Comparison of ENCODE assay signal across 8 mouse cellular contexts in the genomic region with DNA sequence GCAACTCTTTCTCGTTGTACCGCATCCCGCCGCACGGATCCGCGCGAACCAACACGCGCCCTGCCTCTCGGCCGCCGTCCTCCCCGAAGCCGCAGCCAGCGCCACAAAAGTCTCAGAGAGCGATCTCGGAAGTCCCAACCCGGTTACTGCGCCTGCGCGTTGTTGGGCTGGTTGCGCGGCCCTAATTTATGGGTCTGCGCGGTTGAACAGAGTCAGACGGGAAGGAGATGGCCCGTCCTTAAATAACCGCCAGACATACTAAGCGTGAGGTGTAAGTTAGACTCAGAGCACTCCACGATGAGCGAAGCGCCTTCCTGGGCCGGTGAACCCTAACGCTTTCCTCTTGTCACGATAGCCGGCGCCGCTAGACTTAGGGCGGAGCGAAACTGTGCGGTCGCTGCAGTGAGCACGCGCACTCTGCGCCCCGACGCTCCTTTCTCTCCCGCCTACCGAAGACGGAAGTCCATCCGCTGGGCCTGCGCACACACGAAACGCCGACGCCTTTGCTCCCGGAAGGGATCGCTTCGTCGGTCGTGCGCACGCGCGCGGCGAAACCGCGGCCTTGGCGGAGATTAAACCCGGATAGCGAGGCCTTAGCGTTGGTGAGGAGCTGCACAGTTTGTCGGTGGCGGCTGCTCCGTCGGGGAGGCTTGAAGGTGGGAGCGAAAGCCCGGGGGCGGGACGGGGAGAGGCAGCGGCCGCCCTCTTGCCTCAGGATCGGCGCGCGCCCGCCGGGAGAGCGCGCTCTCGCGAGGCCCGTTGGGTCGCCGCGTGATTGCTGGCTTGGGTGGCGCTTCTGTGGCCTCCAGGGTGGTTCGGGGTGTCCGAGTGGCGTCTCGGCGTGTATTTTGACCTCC. TPM values are rescaled to one million over a fixed set of nuclear protein-coding genes. Genes with fewer than 3 reads are reported as not detected.
DNase-seq lines count a peak whose midpoint lies in the region; ATAC-seq and TF ChIP-seq lines count a peak whose summit lies in the region.

A gene (plus strand): TSS at position 49 of the 857 bp plus-strand sequence.
A gene (minus strand): TSS at position 477 of the 857 bp plus-strand sequence.

- TF ChIP-seq POLR2A in testis, adult 2 months (IDR thresholded peaks at IDR 0.05; ENCODE audit: control insufficient read depth, low read depth, low read length), result peak; percentile 89

- H3K27ac ChIP-seq in forebrain, embryonic 12.5 days, result peak within 1 kb of the TSS; percentile 97
- H3K27ac ChIP-seq in heart, postnatal 0 days (ENCODE audit: low read depth), result peak within 1 kb of the TSS; percentile 98
- H3K27ac ChIP-seq in liver, embryonic 16.5 days (ENCODE audit: low read length), result peak within 1 kb of the TSS; percentile 97
- H3K27ac ChIP-seq in neural tube, embryonic 13.5 days (replicated peaks), result peak within 1 kb of the TSS; percentile 93
- H3K27ac ChIP-seq in testis, adult 2 months (ENCODE audit: control insufficient read depth, insufficient read depth, low read depth, low read length), result peak within 1 kb of the TSS; percentile 98

- DNase-seq in c-Kit-positive CD71-positive TER-119-positive erythroid progenitor cells, embryonic 14.5 days (ENCODE audit: low spot score), result peak; percentile 94
- peak; percentile 98 for DNase-seq in heart, postnatal 0 days (ENCODE audit: low spot score)
- peak; percentile 96 to 97 for DNase-seq in kidney, postnatal 4 days

- TF ChIP-seq CTCF in E14TG2a.4 (conservative IDR thresholded peaks at IDR 0.05; ENCODE audit: low read length), result no peak
- no peak for TF ChIP-seq CTCF in heart, postnatal 0 days (IDR thresholded peaks at IDR 0.05; ENCODE audit: low read depth)
- no peak for TF ChIP-seq CTCF in testis, adult 2 months (IDR thresholded peaks at IDR 0.05; ENCODE audit: control insufficient read depth, insufficient read depth, insufficient replicate concordance, low read depth, low read length)

- no peak; the same call in 1 of the 2 replicates for TF ChIP-seq EP300 in heart, postnatal 0 days (IDR thresholded peaks at IDR 0.05; ENCODE audit: low read depth)

- H3K4me1 ChIP-seq in E14TG2a.4 (replicated peaks; ENCODE audit: low read depth, low read length), result peaks cover 83% of the 10 kb centered on the region
- H3K4me1 ChIP-seq in forebrain, embryonic 12.5 days, result peaks cover 33% of the 10 kb centered on the region
- peaks cover 22% of the 10 kb centered on the region for H3K4me1 ChIP-seq in heart, postnatal 0 days (ENCODE audit: control insufficient read depth, insufficient read depth)
- peaks cover 25% of the 10 kb centered on the region for H3K4me1 ChIP-seq in liver, embryonic 16.5 days (ENCODE audit: control insufficient read depth, low read depth, low read length)
- H3K4me1 ChIP-seq in neural tube, embryonic 13.5 days (replicated peaks), result peaks cover 43% of the 10 kb centered on the region
- H3K4me1 ChIP-seq in testis, adult 2 months (ENCODE audit: control insufficient read depth, insufficient read depth, low read length), result peaks cover 11% of the 10 kb centered on the region

- H3K4me2 ChIP-seq in forebrain, embryonic 12.5 days, result peak within 1 kb of the TSS; percentile 89
- peak within 1 kb of the TSS; percentile 96 for H3K4me2 ChIP-seq in heart, postnatal 0 days (ENCODE audit: low read depth, low read length)
- H3K4me2 ChIP-seq in liver, embryonic 16.5 days (ENCODE audit: low read depth, low read length), result peak within 1 kb of the TSS; percentile 93
- H3K4me2 ChIP-seq in neural tube, embryonic 13.5 days, result peak within 1 kb of the TSS; percentile 97

- under 1% methylated on average over 104 of the region's 104 CpGs for WGBS in forebrain, embryonic 12.5 days
- under 1% methylated on average over 103 of the region's 104 CpGs for WGBS in heart, postnatal 0 days
- WGBS in liver, embryonic 16.5 days (ENCODE audit: insufficient replicate concordance), result under 1% methylated on average over 101 of the region's 104 CpGs
- under 1% methylated on average over 104 of the region's 104 CpGs for WGBS in neural tube, embryonic 13.5 days

- peak within 1 kb of the TSS; percentile 98 for H3K9ac ChIP-seq in forebrain, embryonic 12.5 days
- H3K9ac ChIP-seq in heart, postnatal 0 days (replicated peaks; ENCODE audit: low read depth, low read length), result peak within 1 kb of the TSS; percentile 96
- peak within 1 kb of the TSS; percentile 94 for H3K9ac ChIP-seq in liver, embryonic 16.5 days (ENCODE audit: low read depth, low read length)
- peak within 1 kb of the TSS; percentile 89 for H3K9ac ChIP-seq in neural tube, embryonic 13.5 days

- no peaks in the 10 kb centered on the region for H3K9me3 ChIP-seq in E14TG2a.4 (ENCODE audit: low read length)
- H3K9me3 ChIP-seq in forebrain, embryonic 12.5 days, result no peaks in the 10 kb centered on the region
- no peaks in the 10 kb centered on the region for H3K9me3 ChIP-seq in heart, postnatal 0 days (replicated peaks; ENCODE audit: control insufficient read depth, low read length)
- H3K9me3 ChIP-seq in liver, embryonic 16.5 days (replicated peaks; ENCODE audit: control insufficient read depth, low read length), result no peaks in the 10 kb centered on the region
- H3K9me3 ChIP-seq in neural tube, embryonic 13.5 days, result no peaks in the 10 kb centered on the region

- no peaks in the 10 kb centered on the region for H3K27me3 ChIP-seq in E14TG2a.4 (ENCODE audit: insufficient read depth, low read length)
- no peaks in the 10 kb centered on the region for H3K27me3 ChIP-seq in forebrain, embryonic 12.5 days
- H3K27me3 ChIP-seq in heart, postnatal 0 days (ENCODE audit: control insufficient read depth, insufficient read depth, low read length), result no peaks in the 10 kb centered on the region
- H3K27me3 ChIP-seq in liver, embryonic 16.5 days (ENCODE audit: control insufficient read depth, insufficient read depth, low read depth, low read length), result no peaks in the 10 kb centered on the region
- no peaks in the 10 kb centered on the region for H3K27me3 ChIP-seq in neural tube, embryonic 13.5 days
- H3K27me3 ChIP-seq in testis, adult 2 months (ENCODE audit: control insufficient read depth, insufficient read depth, low read length), result no peaks in the 10 kb centered on the region

- peak within 1 kb of the TSS; percentile 90 for H3K4me3 ChIP-seq in E14TG2a.4 (replicated peaks; ENCODE audit: low read length)
- H3K4me3 ChIP-seq in forebrain, embryonic 12.5 days (replicated peaks), result peak within 1 kb of the TSS; percentile 96
- H3K4me3 ChIP-seq in heart, postnatal 0 days (ENCODE audit: low read depth, low read length), result peak within 1 kb of the TSS; percentile 90
- peak within 1 kb of the TSS; percentile 93 for H3K4me3 ChIP-seq in liver, embryonic 16.5 days (ENCODE audit: low read depth, low read length)
- peak within 1 kb of the TSS; percentile 79 for H3K4me3 ChIP-seq in neural tube, embryonic 13.5 days
- peak within 1 kb of the TSS; percentile 95 for H3K4me3 ChIP-seq in testis, adult 2 months (ENCODE audit: control insufficient read depth, low read depth, low read length)

- ATAC-seq in forebrain, embryonic 12.5 days (ENCODE audit: low FRiP score), result peak; percentile 93
- peak; percentile 93 for ATAC-seq in heart, postnatal 0 days (ENCODE audit: insufficient read depth, low read depth)
- peak; percentile 94 for ATAC-seq in liver, embryonic 16.5 days (ENCODE audit: low read depth)
- ATAC-seq in neural tube, embryonic 13.5 days (ENCODE audit: low read depth), result peak; percentile 94

- peaks cover 79% of the 10 kb centered on the region for H3K36me3 ChIP-seq in E14TG2a.4 (ENCODE audit: insufficient read depth, low read length)
- H3K36me3 ChIP-seq in forebrain, embryonic 12.5 days (replicated peaks), result peaks cover 66% of the 10 kb centered on the region
- peaks cover 54% of the 10 kb centered on the region for H3K36me3 ChIP-seq in heart, postnatal 0 days (replicated peaks; ENCODE audit: control insufficient read depth, insufficient read depth, low read length)
- H3K36me3 ChIP-seq in liver, embryonic 16.5 days (ENCODE audit: control insufficient read depth, insufficient read depth), result peaks cover 53% of the 10 kb centered on the region
- peaks cover 64% of the 10 kb centered on the region for H3K36me3 ChIP-seq in neural tube, embryonic 13.5 days
- H3K36me3 ChIP-seq in testis, adult 2 months (ENCODE audit: control insufficient read depth, insufficient read depth, low read length), result no peaks in the 10 kb centered on the region; the same call in 1 of the 2 replicates

RNA-seq across cellular contexts. Expression of the first gene that starts in this region (rescaled TPM):
- polyA plus RNA-seq in forebrain, embryonic 12.5 days (2016; fragmentation: Nextera tagmentation; extraction: Ambion mirVana), result 77.1 and 89.4 TPM in 2 replicates
- 8.8 and 12.7 TPM in 2 replicates for total RNA-seq in heart, postnatal 0 days (2014; rRNA removed; ENCODE audit: low replicate concordance)
- 25.2 and 26.0 TPM in 2 replicates for polyA plus RNA-seq in heart, postnatal 0 days (2015; fragmentation: Nextera tagmentation; extraction: Ambion mirVana)
- 23.4 and 30.1 TPM in 2 replicates for polyA plus RNA-seq in liver, embryonic 16.5 days (2015; fragmentation: Nextera tagmentation; extraction: Ambion mirVana)
- 67.5 and 71.0 TPM in 2 replicates for polyA plus RNA-seq in neural tube, embryonic 13.5 days (2015; fragmentation: Nextera tagmentation; extraction: Ambion mirVana)
- polyA plus RNA-seq in testis, adult 2 months (2012; rRNA removed), result 65.7 and 67.4 TPM in 2 replicates

RNA-seq across cellular contexts. Expression of the second gene that starts in this region (rescaled TPM):
- polyA plus RNA-seq in forebrain, embryonic 12.5 days (2016; fragmentation: Nextera tagmentation; extraction: Ambion mirVana), result 152 and 156 TPM in 2 replicates
- 29.3 and 50.6 TPM in 2 replicates for total RNA-seq in heart, postnatal 0 days (2014; rRNA removed; ENCODE audit: low replicate concordance)
- 41.8 and 44.4 TPM in 2 replicates for polyA plus RNA-seq in heart, postnatal 0 days (2015; fragmentation: Nextera tagmentation; extraction: Ambion mirVana)
- 61.4 and 64.7 TPM in 2 replicates for polyA plus RNA-seq in liver, embryonic 16.5 days (2015; fragmentation: Nextera tagmentation; extraction: Ambion mirVana)
- polyA plus RNA-seq in neural tube, embryonic 13.5 days (2015; fragmentation: Nextera tagmentation; extraction: Ambion mirVana), result 128 and 137 TPM in 2 replicates
- 41.4 and 45.8 TPM in 2 replicates for polyA plus RNA-seq in testis, adult 2 months (2012; rRNA removed)

Comparison
In these comparisons a context has a peak if more than half of its experiments do, and no peak if none do; other contexts are left out.
1. Peak in every context shown above with its lines: DNase-seq, ATAC-seq, H3K4me3 ChIP-seq and H3K27ac ChIP-seq.